Mouse (Mus musculus) hindbrain, postnatal 0 days (tissue): ENCODE measurements at regions not wholly inside any gene's neighbourhood (a gene's known extent, or its start where the extent isn't known, plus 50 kb on each side); places are given as distances from the start of the nearest gene placed in this dataset.

Experiments used
- ATAC-seq: fragments of 200-750 bp; cut with Nextera tagmentation; 2 replicates; pipeline ENCODE4 v1.8.0; 2017; ENCODE audit warnings: mild to moderate bottlenecking, moderate TSS enrichment, moderate library complexity
- DNase-seq: peaks from one replicate; pipeline ENCODE4 v3.0.0-alpha.2; 2015; ENCODE audit warnings: low spot score
- H3K27ac ChIP-seq: fragments of 300-500 bp; sonication (generic); 2 replicates; pipeline ENCODE4 v1.5.1; 2014; ENCODE audit warnings: mild to moderate bottlenecking
- H3K27me3 ChIP-seq: fragments of 300-500 bp; sonication (generic); 2 replicates; pipeline ENCODE4 v1.6.1; 2014; ENCODE audit warnings: low read length, mixed read lengths; ENCODE audit not compliant: insufficient read depth
- H3K36me3 ChIP-seq: fragments of 300-500 bp; sonication (generic); 2 replicates; pipeline ENCODE4 v1.6.1; 2014; ENCODE audit warnings: low read length, mixed read lengths; ENCODE audit not compliant: insufficient read depth
- H3K4me1 ChIP-seq: fragments of 300-500 bp; sonication (generic); 2 replicates; pipeline ENCODE4 v1.6.1; 2014; ENCODE audit warnings: antibody characterized with exemption, low read length, mixed read lengths; ENCODE audit not compliant: insufficient read depth
- H3K4me2 ChIP-seq: fragments of 300-500 bp; sonication (generic); 2 replicates; pipeline ENCODE4 v1.6.1; 2014; ENCODE audit warnings: low read depth, mild to moderate bottlenecking, low read length, moderate library complexity, mixed read lengths
- H3K4me3 ChIP-seq: fragments of 300-500 bp; sonication (generic); 2 replicates; pipeline ENCODE4 v1.5.1; 2014; ENCODE audit warnings: low read length
- H3K9ac ChIP-seq: fragments of 300-500 bp; sonication (generic); replicated peaks from 2 replicates; pipeline ENCODE4 v1.6.1; 2014; ENCODE audit warnings: mild to moderate bottlenecking, low read length, moderate library complexity, mixed read lengths
- H3K9me3 ChIP-seq: fragments of 300-500 bp; sonication (generic); 2 replicates; pipeline ENCODE4 v1.6.1; 2016; ENCODE audit warnings: low read length, mixed read lengths
- CTCF ChIP-seq: IDR thresholded peaks from 2 replicates; pipeline ENCODE4 v1.5.1; 2016; ENCODE audit warnings: antibody characterized with exemption, control low read depth, low read depth
- WGBS: fragments of 180-500 bp; shearing (Covaris S2); extraction: QIAGEN DNeasy Blood & Tissue Kit; methylation state at CpG from one replicate; pipeline ENCODE4 v1.1.7; 2014; 5-methylcytosine and 5-hydroxymethylcytosine counted together

DNA sequence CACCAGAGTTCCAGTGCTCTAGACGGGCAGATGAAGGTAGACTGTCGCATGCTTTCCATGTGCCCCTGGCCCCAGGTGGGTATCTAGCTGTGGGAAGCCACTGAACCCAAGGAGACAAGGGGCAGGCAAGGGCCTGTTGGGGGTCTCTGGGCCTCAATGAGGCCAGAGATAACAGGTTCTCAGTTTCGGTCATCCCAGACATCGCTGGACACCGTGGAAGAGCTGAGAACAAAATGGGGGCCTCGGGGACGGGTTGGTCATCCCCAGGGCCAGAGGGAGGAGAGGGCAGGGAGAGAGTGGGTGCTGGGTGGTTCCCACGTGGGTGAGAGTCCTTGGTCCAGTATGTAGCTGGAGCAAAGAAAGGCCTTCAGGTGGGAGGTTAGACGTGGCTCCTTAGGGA is 307.2 kb downstream of the Zfp804a start:
- no peak overlapping the region for H3K9ac ChIP-seq
- H3K27ac ChIP-seq: no peak overlapping the region
- H3K4me3 ChIP-seq: no peak overlapping the region
- no peaks in the 10 kb centered on the region for H3K27me3 ChIP-seq
- H3K4me2 ChIP-seq: no peak overlapping the region
- no peaks in the 10 kb centered on the region for H3K9me3 ChIP-seq
- H3K36me3 ChIP-seq: no peaks in the 10 kb centered on the region
- H3K4me1 ChIP-seq: no peaks in the 10 kb centered on the region
- no peak for DNase-seq
- TF ChIP-seq CTCF: no peak
- WGBS: 88% methylated on average over 9 of the region's 9 CpGs
- no peak for ATAC-seq

DNA sequence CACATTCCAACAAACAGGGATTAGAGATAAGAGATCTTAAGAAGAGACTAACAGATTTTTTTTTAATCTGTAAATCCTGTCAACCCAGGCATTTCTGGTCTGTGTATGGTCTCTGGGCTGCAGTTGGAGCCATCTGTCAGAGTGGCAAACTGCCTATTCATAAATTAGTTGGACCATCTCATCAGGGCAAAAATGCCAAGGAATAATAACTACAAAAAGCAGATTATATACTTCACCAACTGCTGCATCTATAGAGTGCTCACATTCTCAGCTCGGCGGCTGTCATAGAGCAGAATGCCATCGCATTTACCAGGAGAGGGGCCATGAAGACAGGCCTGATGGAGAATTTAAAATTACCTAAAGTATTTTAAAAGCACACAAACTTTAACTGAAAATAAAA is 320.1 kb downstream of the Zfp804a start:
- no peak overlapping the region for H3K27ac ChIP-seq
- WGBS: 67% methylated on average over 3 of the region's 3 CpGs
- peak; percentile 49 for DNase-seq
- no peak overlapping the region for H3K4me2 ChIP-seq
- H3K4me3 ChIP-seq: no peak overlapping the region
- H3K36me3 ChIP-seq: no peaks in the 10 kb centered on the region
- H3K9ac ChIP-seq: no peak overlapping the region
- no peaks in the 10 kb centered on the region for H3K4me1 ChIP-seq
- no peak for TF ChIP-seq CTCF
- H3K27me3 ChIP-seq: no peaks in the 10 kb centered on the region
- ATAC-seq: 0 out of 2 replicates have a peak, but pooled peaks have one; percentile 43
- H3K9me3 ChIP-seq: no peaks in the 10 kb centered on the region

DNA sequence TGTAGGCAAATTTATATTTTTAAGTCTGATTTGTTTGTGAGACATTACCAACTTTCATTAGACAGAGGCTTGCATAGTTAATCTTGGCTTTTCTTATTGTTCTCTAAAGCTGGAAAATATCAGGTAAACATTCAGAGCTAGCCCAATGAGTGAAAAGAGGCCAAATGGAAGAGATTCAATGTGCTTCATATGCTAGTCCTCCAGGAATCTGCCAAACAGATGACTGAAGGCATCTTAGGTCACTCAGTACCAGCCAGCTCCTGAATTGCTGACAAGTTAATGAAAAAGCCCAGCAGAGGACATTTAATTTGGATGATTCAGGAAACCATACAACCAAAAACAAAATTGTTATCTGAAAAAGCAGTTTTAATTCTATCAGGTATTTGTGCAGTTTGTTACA is 325.5 kb downstream of the Zfp804a start:
- Histone ChIP-seq H3K9me3 (no peaks in the 10 kb centered on the region), H3K4me3 (no peak overlapping the region), H3K4me1 (no peaks in the 10 kb centered on the region), H3K27me3 (no peaks in the 10 kb centered on the region), H3K36me3 (no peaks in the 10 kb centered on the region), H3K9ac (no peak overlapping the region), H3K4me2 (no peak overlapping the region), H3K27ac (no peak overlapping the region)
- ATAC-seq: no peak
- no peak for TF ChIP-seq CTCF
- no peak for DNase-seq

DNA sequence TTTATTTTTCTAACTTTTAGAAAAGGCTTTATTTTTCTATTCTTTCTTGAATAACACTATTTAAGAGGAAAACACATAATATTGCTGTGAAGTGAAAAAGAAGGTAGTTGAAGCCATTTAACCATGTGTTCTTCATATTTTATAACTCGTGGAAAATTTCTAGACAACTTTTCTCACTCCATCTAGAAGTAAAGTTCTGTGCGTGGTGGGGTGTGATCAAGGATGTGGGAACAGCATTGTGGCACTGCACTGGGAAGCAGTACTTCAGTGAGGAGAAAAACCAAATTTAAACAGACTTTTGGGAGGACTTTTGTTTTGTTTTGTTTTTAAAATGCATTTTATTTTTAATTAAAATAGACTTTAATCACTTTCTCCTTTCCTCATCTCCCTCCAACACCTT is 332.1 kb downstream of the Zfp804a start:
- WGBS: 83% methylated on average over 2 of the region's 2 CpGs
- ATAC-seq (no peak), DNase-seq (no peak)
- Histone ChIP-seq H3K27me3 (no peaks in the 10 kb centered on the region), H3K27ac (no peak overlapping the region), H3K9ac (no peak overlapping the region), H3K36me3 (no peaks in the 10 kb centered on the region), H3K4me1 (no peaks in the 10 kb centered on the region), H3K4me2 (no peak overlapping the region), H3K9me3 (no peaks in the 10 kb centered on the region), H3K4me3 (no peak overlapping the region)
- no peak for TF ChIP-seq CTCF

DNA sequence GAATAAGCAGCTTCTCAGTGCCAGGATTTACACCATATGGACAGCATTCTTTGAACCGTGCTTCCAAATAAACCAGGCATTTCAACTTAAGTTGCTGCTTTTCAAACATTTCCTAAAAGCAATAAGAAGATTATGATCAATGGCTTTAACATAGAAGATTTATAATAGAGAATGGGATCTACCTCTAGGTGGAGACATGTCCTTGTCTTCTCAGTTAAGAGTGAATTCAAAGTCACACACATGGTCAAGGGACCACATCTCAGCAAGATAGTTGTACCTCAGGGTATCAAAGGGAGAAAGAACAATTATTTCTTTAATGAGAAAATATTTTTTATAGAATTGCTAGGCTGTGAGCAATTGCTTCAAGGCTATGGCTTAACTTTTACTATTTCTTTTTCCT is 334.7 kb downstream of the Zfp804a start:
- Histone ChIP-seq H3K9me3 (no peaks in the 10 kb centered on the region), H3K9ac (no peak overlapping the region), H3K27me3 (no peaks in the 10 kb centered on the region), H3K4me2 (no peak overlapping the region), H3K4me3 (no peak overlapping the region), H3K36me3 (no peaks in the 10 kb centered on the region), H3K27ac (no peak overlapping the region), H3K4me1 (no peaks in the 10 kb centered on the region)
- ATAC-seq: no peak
- no peak for TF ChIP-seq CTCF
- WGBS: 68% methylated on average over 1 of the region's 1 CpGs
- peak; percentile 5 for DNase-seq

DNA sequence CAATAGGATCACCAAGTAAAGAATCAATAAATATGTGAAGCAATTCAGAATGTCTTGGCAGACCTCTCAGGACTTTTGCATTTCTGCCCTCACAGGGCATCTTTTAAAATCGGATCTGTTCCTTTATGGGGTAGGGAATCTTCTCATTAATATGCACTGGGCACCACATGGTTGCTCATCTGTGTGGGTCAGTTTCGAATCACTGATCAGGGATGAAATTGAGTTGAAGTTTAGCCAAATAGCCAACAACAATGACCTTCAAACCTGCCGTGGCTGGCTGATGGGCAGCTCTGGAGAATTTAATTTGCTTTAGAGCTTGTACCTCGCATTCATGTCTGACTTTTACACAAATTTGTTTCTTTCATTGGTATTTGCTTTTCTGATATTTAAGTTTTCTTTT is 342.4 kb downstream of the Zfp804a start:
- peak; percentile 60 for DNase-seq
- ATAC-seq: peak; percentile 66; the same call in 1 of the 2 replicates
- no peaks in the 10 kb centered on the region for H3K9me3 ChIP-seq
- H3K27ac ChIP-seq: no peak overlapping the region
- no peaks in the 10 kb centered on the region for H3K36me3 ChIP-seq
- H3K27me3 ChIP-seq: no peaks in the 10 kb centered on the region
- no peak for TF ChIP-seq CTCF
- H3K4me3 ChIP-seq: no peak overlapping the region
- H3K4me2 ChIP-seq: no peak overlapping the region
- WGBS: 27% methylated on average over 4 of the region's 4 CpGs
- H3K4me1 ChIP-seq: no peaks in the 10 kb centered on the region
- H3K9ac ChIP-seq: no peak overlapping the region

DNA sequence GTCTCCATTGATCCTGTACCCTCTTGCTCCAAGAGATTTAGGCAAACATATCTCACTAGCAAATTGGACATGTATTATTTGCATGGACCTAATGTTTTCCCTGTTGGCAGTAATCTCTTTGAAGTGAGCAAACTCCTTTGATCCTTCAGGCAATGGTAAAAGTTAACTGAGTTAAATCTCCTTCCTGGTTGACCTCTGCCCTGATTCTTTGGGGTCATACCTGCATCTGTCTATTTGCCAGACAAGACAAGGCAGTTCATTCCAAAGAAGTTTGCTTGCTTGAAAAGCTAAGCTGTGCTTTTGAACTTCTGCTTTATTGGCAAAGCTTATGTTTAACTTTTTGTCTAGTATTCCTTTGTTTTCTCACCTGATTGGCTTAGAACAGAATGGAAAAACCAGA is 392.7 kb downstream of the Zfp804a start:
- no peak overlapping the region for H3K4me2 ChIP-seq
- no peak overlapping the region for H3K27ac ChIP-seq
- ATAC-seq (no peak), DNase-seq (no peak)
- H3K27me3 ChIP-seq: no peaks in the 10 kb centered on the region
- H3K9me3 ChIP-seq: no peaks in the 10 kb centered on the region
- no peak for TF ChIP-seq CTCF
- no peaks in the 10 kb centered on the region for H3K36me3 ChIP-seq
- no peak overlapping the region for H3K4me3 ChIP-seq
- H3K9ac ChIP-seq: no peak overlapping the region
- H3K4me1 ChIP-seq: no peaks in the 10 kb centered on the region
